Mouse (Mus musculus) myocyte (in vitro differentiated cells): ENCODE data around the gene Atf2. TPM values are rescaled to one million over a fixed set of nuclear protein-coding genes. Genes with fewer than 3 reads are reported as not detected.
"Not testable (repeated sequence)": the region's sequence is repeated elsewhere in the genome, so short reads cannot be mapped to it uniquely, and the experiment has no call there.

Experiments
- H3K27me3 ChIP-seq: one replicate; pipeline ENCODE4 v1.6.1; 2011; ENCODE audit not compliant: control insufficient read depth, insufficient read depth, insufficient read length
- H3K36me3 ChIP-seq: one replicate; pipeline ENCODE4 v1.6.1; 2011; ENCODE audit not compliant: control insufficient read depth, insufficient read depth
- H3K4me2 ChIP-seq: one replicate; pipeline ENCODE4 v1.6.1; 2011; ENCODE audit warnings: low read depth, control low read depth
- H3K4me3 ChIP-seq: one replicate; pipeline ENCODE4 v1.5.1; 2011; ENCODE audit warnings: mild to moderate bottlenecking, control low read depth, moderate library complexity
- H3K79me2 ChIP-seq: one replicate; pipeline ENCODE4 v1.6.1; 2011; ENCODE audit not compliant: control insufficient read depth, insufficient read depth
- H3ac ChIP-seq: one replicate; pipeline ENCODE4 v1.6.1; 2011; ENCODE audit not compliant: control insufficient read depth, insufficient read length
- CEBPB ChIP-seq: IDR thresholded peaks from 2 replicates; pipeline ENCODE4 v1.6.1; 2011; ENCODE audit warnings: mild to moderate bottlenecking, moderate library complexity; ENCODE audit not compliant: poor library complexity, insufficient read depth, severe bottlenecking
- E2F4 ChIP-seq: IDR thresholded peaks from one replicate; pipeline ENCODE4 v1.6.1; 2011; ENCODE audit warnings: mild to moderate bottlenecking, control low read depth, moderate library complexity; ENCODE audit not compliant: insufficient read depth
- MAX ChIP-seq: IDR thresholded peaks from one replicate; pipeline ENCODE4 v1.6.1; 2011; ENCODE audit warnings: low read depth, mild to moderate bottlenecking, control low read depth
- MYOD1 ChIP-seq, 3 experiments: IDR thresholded peaks; one replicate each; pipeline ENCODE4 v1.6.1; 2011; ENCODE audit warnings: control low read depth in 2 of 3, low read depth in 2 of 3, mild to moderate bottlenecking in 2 of 3, moderate library complexity in 1 of 3; ENCODE audit not compliant: insufficient read length in 2 of 3, control insufficient read depth in 1 of 3
- MYOG ChIP-seq, 3 experiments: IDR thresholded peaks; one replicate each; pipeline ENCODE4 v1.6.1; 2011; ENCODE audit warnings: control low read depth in 2 of 3, low read depth in 2 of 3, mild to moderate bottlenecking in 2 of 3; ENCODE audit not compliant: insufficient read length in 2 of 3, control insufficient read depth in 1 of 3, insufficient read depth in 1 of 3
- POLR2A ChIP-seq: IDR thresholded peaks from one replicate; pipeline ENCODE4 v1.6.1; 2011; ENCODE audit warnings: low read depth, mild to moderate bottlenecking, control low read depth, moderate library complexity; ENCODE audit not compliant: insufficient read length
- POLR2AphosphoS2 ChIP-seq: IDR thresholded peaks from one replicate; pipeline ENCODE4 v1.6.1; 2011; ENCODE audit warnings: low read depth, control low read depth; ENCODE audit not compliant: insufficient read length
- REST ChIP-seq: IDR thresholded peaks from one replicate; pipeline ENCODE4 v1.6.1; 2011; ENCODE audit warnings: mild to moderate bottlenecking, control low read depth, moderate library complexity; ENCODE audit not compliant: insufficient read depth, insufficient read length
- SRF ChIP-seq: IDR thresholded peaks from one replicate; pipeline ENCODE4 v1.6.1; 2011; ENCODE audit warnings: low read depth; ENCODE audit not compliant: control insufficient read depth, insufficient read length
- TCF12 ChIP-seq: IDR thresholded peaks from one replicate; pipeline ENCODE4 v1.6.1; 2011; ENCODE audit warnings: mild to moderate bottlenecking, control low read depth; ENCODE audit not compliant: poor library complexity, insufficient read depth, severe bottlenecking
- TCF3 ChIP-seq: IDR thresholded peaks from one replicate; pipeline ENCODE4 v1.6.1; 2011; ENCODE audit warnings: low read depth, control low read depth; ENCODE audit not compliant: insufficient read length
- USF1 ChIP-seq: IDR thresholded peaks from one replicate; pipeline ENCODE4 v1.6.1; 2011; ENCODE audit warnings: low read depth, mild to moderate bottlenecking, control low read depth, moderate library complexity
- polyA plus RNA-seq: library from polyadenylated mRNA; unstranded; fragments of >200 nt; fragmentation: generic; extraction: Trizol; gene quantifications from one replicate; pipeline ENCODE4 v1.2.1, GENCODE M21; 2012; ENCODE audit warnings: missing spikeins

The Atf2 gene
- polyA plus RNA-seq, 1 experiment = 8.6 TPM

DNA sequence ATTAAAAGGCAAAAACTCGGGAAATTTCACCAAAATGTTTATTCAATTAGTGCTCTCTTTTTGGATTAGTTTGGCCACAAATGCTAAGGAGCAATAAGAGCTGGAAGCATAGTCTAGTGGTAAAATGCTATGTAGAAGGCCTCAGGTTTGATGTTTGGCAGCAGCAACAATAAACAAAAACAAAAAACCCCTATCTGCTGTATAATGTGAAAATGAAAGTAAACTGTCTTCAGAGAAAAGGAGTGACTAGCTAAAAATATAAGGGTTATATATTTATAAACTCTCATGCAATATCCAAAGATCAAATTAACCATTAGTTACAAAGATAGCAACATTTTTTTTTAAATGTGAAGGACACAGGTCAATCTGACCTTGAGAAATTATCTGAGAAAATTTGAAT is 36.2 kb downstream of the Atf2 start:
- Histone ChIP-seq H3ac (no peak overlapping the region), H3K36me3 (peaks cover 5% of the 10 kb centered on the region), H3K79me2 (peaks cover 24% of the 10 kb centered on the region), H3K27me3 (no peaks in the 10 kb centered on the region), H3K4me2 (peak overlapping the region; percentile 63), H3K4me3 (no peak overlapping the region)
- TF ChIP-seq POLR2A (no peak), REST (no peak), MAX (no peak), MYOG (IDR thresholded peaks at IDR 0.05; ENCODE audit: control insufficient read depth in 1 of 3, insufficient read depth in 1 of 3, insufficient read length in 2 of 3, low read depth in 2 of 3) (no peak), CEBPB (no peak), POLR2AphosphoS2 (no peak), E2F4 (no peak), MYOD1 (IDR thresholded peaks at IDR 0.05; ENCODE audit: control insufficient read depth in 1 of 3, insufficient read length in 2 of 3, low read depth in 2 of 3) (no peak)

DNA sequence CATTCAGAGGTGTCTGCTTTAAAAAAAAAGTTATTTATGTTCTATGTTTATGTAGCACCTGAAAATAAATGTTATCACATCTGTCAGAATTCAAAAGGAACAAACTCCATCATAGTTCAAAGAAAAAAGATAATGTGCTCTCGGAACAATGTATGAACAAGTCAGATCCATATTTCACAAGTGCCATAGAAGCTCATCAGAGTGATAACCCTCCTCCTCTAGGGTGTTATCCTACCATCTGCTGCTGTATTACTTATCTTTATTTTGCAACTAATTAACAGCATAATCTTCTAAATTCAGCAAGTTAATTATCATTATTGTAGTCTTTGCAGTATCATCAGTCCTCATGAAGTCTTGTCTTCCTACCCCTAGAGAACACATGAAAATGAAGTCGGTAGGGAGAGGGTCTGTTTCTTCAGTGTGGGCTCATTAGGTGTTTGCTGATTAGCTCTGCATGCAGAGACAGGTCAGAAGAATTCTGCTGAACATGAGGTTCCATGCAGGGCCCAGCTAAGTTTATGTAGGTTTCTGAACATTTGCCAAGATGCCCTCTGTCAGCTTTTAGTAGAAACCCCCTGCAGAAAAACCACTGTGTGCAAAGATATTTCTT is 57.9 kb downstream of the Atf2 start:
- TF ChIP-seq TCF3 = no peak
- no peak for TF ChIP-seq POLR2A
- TF ChIP-seq SRF = no peak
- no peak for TF ChIP-seq E2F4
- TF ChIP-seq POLR2AphosphoS2 = no peak
- no peak for TF ChIP-seq TCF12
- TF ChIP-seq MAX = no peak
- no peak for TF ChIP-seq USF1
- TF ChIP-seq MYOG (IDR thresholded peaks at IDR 0.05; ENCODE audit: control insufficient read depth in 1 of 3, insufficient read depth in 1 of 3, insufficient read length in 2 of 3, low read depth in 2 of 3) = no peak
- TF ChIP-seq CEBPB = no peak
- no peak for TF ChIP-seq MYOD1 (IDR thresholded peaks at IDR 0.05; ENCODE audit: control insufficient read depth in 1 of 3, insufficient read length in 2 of 3, low read depth in 2 of 3)
- no peak for TF ChIP-seq REST
- Histone ChIP-seq H3K36me3 (peaks cover 18% of the 10 kb centered on the region), H3K4me3 (no peak overlapping the region), H3K4me2 (no peak overlapping the region), H3K79me2 (no peaks in the 10 kb centered on the region), H3K27me3 (no peaks in the 10 kb centered on the region), H3ac (no peak overlapping the region)

DNA sequence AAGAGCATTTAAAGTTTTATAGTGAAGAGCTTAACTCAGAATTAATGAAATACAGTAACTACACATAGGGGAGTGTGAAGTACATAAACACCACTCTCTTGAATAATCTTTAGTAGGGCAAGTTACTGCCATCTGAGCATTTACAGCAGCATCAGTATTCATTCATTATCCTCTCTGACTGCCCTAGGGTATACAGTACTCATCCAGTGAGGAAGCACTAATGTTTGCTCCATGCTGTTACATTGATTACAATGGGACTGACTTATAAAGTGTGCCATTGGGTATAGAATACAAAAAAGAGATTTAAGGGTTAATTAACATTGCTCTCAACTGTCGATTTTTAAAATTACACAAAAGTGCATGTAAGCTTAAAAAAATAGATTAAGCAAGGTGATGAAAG is 59.2 kb downstream of the Atf2 start:
- Histone ChIP-seq H3K36me3 (peaks cover 20% of the 10 kb centered on the region), H3ac (no peak overlapping the region), H3K27me3 (no peaks in the 10 kb centered on the region), H3K4me3 (no peak overlapping the region), H3K4me2 (no peak overlapping the region), H3K79me2 (no peaks in the 10 kb centered on the region)
- TF ChIP-seq MAX (no peak), SRF (no peak), MYOD1 (IDR thresholded peaks at IDR 0.05; ENCODE audit: control insufficient read depth in 1 of 3, insufficient read length in 2 of 3, low read depth in 2 of 3) (no peak), TCF12 (no peak), POLR2AphosphoS2 (no peak), E2F4 (no peak), MYOG (IDR thresholded peaks at IDR 0.05; ENCODE audit: control insufficient read depth in 1 of 3, insufficient read depth in 1 of 3, insufficient read length in 2 of 3, low read depth in 2 of 3) (no peak), CEBPB (no peak), USF1 (no peak), TCF3 (no peak), REST (no peak), POLR2A (no peak)

DNA sequence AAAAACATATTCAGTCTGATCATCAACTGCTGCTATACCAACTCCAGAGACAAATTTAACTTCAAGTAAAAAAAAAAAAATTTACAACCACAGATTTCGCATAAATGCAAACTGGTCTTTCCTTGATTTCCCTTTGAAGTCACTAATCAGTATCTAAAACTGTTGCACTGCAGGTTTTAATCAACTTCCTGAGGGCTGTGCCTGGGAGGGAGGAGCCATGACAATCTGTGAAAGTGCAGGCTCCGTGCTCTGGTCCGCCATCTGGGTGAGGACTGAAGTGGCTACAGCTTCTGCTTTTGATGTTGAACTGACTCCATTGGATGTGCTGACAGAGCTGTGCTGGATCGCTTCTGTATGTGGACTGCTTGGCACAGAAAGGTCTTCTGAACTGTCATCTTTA is 73.7 kb downstream of the Atf2 start:
- Histone ChIP-seq H3K4me2 (no peak overlapping the region), H3K27me3 (no peaks in the 10 kb centered on the region), H3ac (no peak overlapping the region), H3K4me3 (no peak overlapping the region), H3K79me2 (no peaks in the 10 kb centered on the region), H3K36me3 (peaks cover 33% of the 10 kb centered on the region)
- TF ChIP-seq CEBPB = no peak
- TF ChIP-seq REST = no peak
- TF ChIP-seq POLR2A = no peak
- no peak for TF ChIP-seq MYOG (IDR thresholded peaks at IDR 0.05; ENCODE audit: control insufficient read depth in 1 of 3, insufficient read depth in 1 of 3, insufficient read length in 2 of 3, low read depth in 2 of 3)

DNA sequence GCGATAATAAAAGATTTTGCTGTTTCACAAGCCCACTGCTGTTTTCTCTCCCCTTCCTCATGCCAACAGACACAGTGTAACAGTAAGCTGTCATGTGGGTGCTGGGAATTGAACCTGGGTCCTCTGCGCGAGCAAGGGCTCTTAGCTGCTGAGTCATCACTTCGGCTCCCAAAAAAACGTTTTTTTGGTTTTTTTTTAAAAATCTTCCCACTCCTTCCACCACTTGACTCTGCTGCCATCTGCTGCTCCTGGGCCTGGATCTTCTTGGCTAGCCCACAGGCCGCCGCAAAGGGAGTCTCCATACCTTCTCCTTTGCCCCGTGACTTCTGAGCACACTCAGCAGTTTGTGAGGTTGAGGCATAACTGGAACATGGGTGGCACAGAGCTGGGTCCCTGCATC is 84.8 kb downstream of the Atf2 start:
- H3K4me3 ChIP-seq = no peak overlapping the region
- H3K4me2 ChIP-seq = no peak overlapping the region
- H3ac ChIP-seq = no peak overlapping the region
- no peak for TF ChIP-seq REST
- TF ChIP-seq USF1 = no peak
- no peak for TF ChIP-seq POLR2AphosphoS2
- TF ChIP-seq CEBPB = no peak
- no peak for TF ChIP-seq MYOD1 (IDR thresholded peaks at IDR 0.05; ENCODE audit: control insufficient read depth in 1 of 3, insufficient read length in 2 of 3, low read depth in 2 of 3)
- no peaks in the 10 kb centered on the region for H3K27me3 ChIP-seq
- no peaks in the 10 kb centered on the region for H3K79me2 ChIP-seq
- no peaks in the 10 kb centered on the region for H3K36me3 ChIP-seq

DNA sequence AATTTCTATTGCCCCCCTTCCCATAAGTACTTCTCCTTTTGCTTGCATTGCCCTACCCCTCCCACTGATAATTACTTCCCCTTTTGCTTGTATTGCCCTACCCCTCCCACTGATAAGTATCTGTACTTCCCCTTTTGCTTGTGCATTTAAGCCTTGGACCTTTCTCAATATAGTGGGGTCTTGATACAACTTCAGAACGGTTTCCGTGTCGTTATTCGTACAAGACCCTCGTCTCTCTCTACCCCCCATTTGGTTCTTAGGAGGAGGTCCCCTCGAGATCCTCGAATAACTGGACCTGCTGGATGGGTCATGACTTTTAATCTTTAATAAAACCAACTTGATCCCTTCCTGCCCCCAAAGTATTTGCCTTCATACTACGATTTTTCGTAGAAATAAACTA is 92.3 kb downstream of the Atf2 start:
- H3K4me3 ChIP-seq, H3K36me3 ChIP-seq, H3K4me2 ChIP-seq, H3K27me3 ChIP-seq, H3ac ChIP-seq, H3K79me2 ChIP-seq: not testable (repeated sequence)
